Mouse (Mus musculus): ENCODE measurements around the gene Sox14.
A peak's percentile ranks its signal among the peaks of the same experiment; 100 is the strongest.

The Sox14 gene

DNA sequence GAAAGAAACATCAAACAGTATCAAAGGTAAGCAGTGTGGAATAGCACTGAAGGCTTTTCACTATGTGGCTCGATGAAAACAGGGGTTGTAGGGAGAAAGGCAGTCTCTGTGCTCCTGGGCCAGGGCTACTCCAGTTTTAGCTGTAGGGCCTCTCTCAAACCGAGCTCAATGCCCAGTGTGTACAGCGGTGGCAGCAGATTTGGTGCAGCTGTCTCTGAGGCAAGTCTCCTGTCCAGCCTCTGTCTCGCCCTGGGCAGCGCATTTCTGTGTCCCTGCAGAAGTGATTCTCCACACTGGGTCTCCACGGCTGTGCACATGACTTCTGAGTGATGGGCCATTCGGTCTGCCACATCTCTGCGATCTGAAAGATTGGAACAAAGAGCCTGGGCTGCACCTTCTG lies 27.6 kb downstream of the Sox14 start:
- no peak for DNase-seq

DNA sequence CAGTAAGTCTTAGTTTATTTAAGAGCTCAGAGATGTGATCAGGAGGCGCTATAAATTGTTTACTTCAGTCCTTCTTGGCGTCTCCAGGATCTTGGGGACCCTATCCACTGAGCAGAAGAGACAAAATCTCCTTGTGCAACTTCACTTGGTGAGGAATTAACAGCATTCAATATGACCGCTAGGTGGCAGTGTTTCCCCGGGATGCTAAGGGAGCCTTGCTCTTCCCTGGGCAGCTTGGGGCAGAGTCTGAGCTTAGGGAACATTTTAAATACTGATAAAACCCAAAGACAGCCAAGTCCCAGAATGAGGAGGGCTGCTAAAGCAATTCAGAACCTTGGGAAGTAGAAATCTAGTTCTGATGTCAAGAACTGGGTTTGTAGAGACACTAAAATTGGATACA lies 29.1 kb downstream of the Sox14 start:
- peak; percentile 87 to 93 for DNase-seq

DNA sequence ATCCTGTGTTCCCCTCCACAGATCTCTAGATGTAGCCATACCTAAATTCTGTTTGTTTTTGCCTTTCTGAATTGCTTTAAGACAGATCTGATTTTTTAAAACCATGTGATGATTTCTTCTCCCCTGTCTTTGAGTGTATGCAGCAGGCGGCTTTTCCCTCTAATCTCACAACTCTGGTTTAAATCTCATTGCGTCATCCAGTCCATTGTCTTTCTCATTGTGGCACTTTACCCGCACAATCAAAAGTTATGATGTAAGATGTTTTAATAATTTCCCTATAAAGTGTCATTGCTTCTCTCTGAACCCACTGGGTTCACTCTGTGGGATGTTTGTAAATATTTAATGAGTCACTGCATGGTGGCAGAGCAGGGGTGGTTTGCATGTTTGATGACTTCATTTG lies 36.6 kb downstream of the Sox14 start:
- no peak for DNase-seq

- no peak for DNase-seq
Measured at GRCm38 (mm10) chr9:99838877-99839276, 37.1 kb downstream of the Sox14 start.

DNA sequence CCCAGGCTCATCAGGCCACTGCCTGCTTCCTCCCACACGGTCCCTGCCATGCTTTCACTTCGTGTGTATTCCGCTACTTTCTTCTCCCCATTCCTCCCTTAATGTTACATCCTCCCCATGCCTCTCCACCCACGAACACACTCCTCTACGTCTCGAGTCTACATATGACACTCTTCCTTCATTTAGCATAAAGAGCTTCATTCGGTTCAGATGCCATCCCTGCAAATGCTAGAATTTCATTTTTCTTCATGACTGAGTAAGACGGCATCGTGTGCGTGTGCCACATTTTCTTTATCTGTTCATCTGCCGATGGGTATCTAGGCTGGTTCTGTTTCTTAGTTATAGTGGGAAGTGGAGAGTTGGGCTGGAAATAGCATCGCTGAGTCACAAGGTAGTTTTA lies 39.3 kb downstream of the Sox14 start:
- no peak for DNase-seq

DNA sequence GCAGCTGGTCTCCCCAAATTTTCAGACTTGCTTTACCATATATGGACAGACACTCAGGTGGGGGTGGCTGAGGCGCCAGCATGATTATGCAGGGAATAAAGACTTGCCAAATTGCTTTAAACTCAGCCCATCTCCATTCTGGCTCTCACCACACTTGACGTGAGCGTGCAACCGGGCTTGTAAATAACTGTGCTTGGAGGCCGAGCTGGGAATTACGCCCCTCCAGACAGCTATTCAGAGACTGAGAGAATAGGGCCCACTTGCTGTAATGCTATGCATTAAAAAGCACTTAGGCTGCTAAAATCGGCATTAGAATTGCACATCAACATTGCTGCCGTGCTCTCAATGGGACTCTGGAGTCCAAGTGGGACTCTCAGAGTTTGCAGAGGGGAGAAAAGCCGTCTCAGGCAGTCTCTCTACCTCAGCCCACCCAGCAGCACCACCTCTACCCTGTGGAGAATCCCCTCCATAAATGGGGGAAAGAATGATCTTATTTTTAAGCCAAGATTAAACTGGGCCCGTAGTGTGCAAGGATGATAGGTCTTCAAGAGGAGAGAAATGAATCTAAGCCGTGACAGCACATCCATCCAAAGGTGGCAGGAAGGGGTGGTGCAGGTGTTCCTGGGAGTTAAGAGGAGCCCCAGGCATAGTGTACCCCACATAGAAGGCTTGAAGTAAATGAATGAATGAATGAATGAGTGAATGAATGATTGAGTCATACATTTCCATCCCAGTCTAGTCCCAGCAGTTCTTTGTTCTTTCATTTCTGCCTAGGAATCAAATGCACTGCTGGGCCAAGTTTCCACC lies 40.1 kb downstream of the Sox14 start:
- peak; percentile 8 to 18 for DNase-seq
